Mouse (Mus musculus) hindbrain, postnatal 0 days (tissue): ENCODE measurements around the gene Sh3gl3. TPM values are rescaled to one million over a fixed set of nuclear protein-coding genes. Genes with fewer than 3 reads are reported as not detected.
A peak's percentile ranks its signal among the peaks of the same experiment; 100 is the strongest.

Source experiments
- ATAC-seq: fragments of 200-750 bp; cut with Nextera tagmentation; 2 replicates; pipeline ENCODE4 v1.8.0; 2017; ENCODE audit warnings: mild to moderate bottlenecking, moderate TSS enrichment, moderate library complexity
- DNase-seq: peaks from one replicate; pipeline ENCODE4 v3.0.0-alpha.2; 2015; ENCODE audit warnings: low spot score
- H3K27ac ChIP-seq: fragments of 300-500 bp; sonication (generic); 2 replicates; pipeline ENCODE4 v1.5.1; 2014; ENCODE audit warnings: mild to moderate bottlenecking
- H3K27me3 ChIP-seq: fragments of 300-500 bp; sonication (generic); 2 replicates; pipeline ENCODE4 v1.6.1; 2014; ENCODE audit warnings: low read length, mixed read lengths; ENCODE audit not compliant: insufficient read depth
- H3K36me3 ChIP-seq: fragments of 300-500 bp; sonication (generic); 2 replicates; pipeline ENCODE4 v1.6.1; 2014; ENCODE audit warnings: low read length, mixed read lengths; ENCODE audit not compliant: insufficient read depth
- H3K4me1 ChIP-seq: fragments of 300-500 bp; sonication (generic); 2 replicates; pipeline ENCODE4 v1.6.1; 2014; ENCODE audit warnings: antibody characterized with exemption, low read length, mixed read lengths; ENCODE audit not compliant: insufficient read depth
- H3K4me2 ChIP-seq: fragments of 300-500 bp; sonication (generic); 2 replicates; pipeline ENCODE4 v1.6.1; 2014; ENCODE audit warnings: low read depth, mild to moderate bottlenecking, low read length, moderate library complexity, mixed read lengths
- H3K4me3 ChIP-seq: fragments of 300-500 bp; sonication (generic); 2 replicates; pipeline ENCODE4 v1.5.1; 2014; ENCODE audit warnings: low read length
- H3K9ac ChIP-seq: fragments of 300-500 bp; sonication (generic); replicated peaks from 2 replicates; pipeline ENCODE4 v1.6.1; 2014; ENCODE audit warnings: mild to moderate bottlenecking, low read length, moderate library complexity, mixed read lengths
- H3K9me3 ChIP-seq: fragments of 300-500 bp; sonication (generic); 2 replicates; pipeline ENCODE4 v1.6.1; 2016; ENCODE audit warnings: low read length, mixed read lengths
- CTCF ChIP-seq: IDR thresholded peaks from 2 replicates; pipeline ENCODE4 v1.5.1; 2016; ENCODE audit warnings: antibody characterized with exemption, control low read depth, low read depth
- WGBS: fragments of 180-500 bp; shearing (Covaris S2); extraction: QIAGEN DNeasy Blood & Tissue Kit; methylation state at CpG from one replicate; pipeline ENCODE4 v1.1.7; 2014; 5-methylcytosine and 5-hydroxymethylcytosine counted together
- polyA plus RNA-seq: library from polyadenylated mRNA; unstranded; fragments of >200 nt; fragmentation: Nextera tagmentation; extraction: Ambion mirVana; gene quantifications from 2 replicates; pipeline ENCODE4 v1.2.1, GENCODE M21; 2015
- total RNA-seq: library from RNA; depleted of rRNA; stranded (reverse); fragments of >200 nt; gene quantifications from 2 replicates; pipeline ENCODE4 v1.2.3, GENCODE M21; 2014

The Sh3gl3 gene
- total and polyA plus RNA-seq, 2 experiments from 2014 or later, result 35.8 to 77.5 TPM

GRCm38 (mm10) chr7:82282011-82282410, 108.4 kb downstream of the Sh3gl3 start:
- Histone ChIP-seq H3K4me1 (no peaks in the 10 kb centered on the region), H3K9me3 (no peaks in the 10 kb centered on the region), H3K9ac (no peak overlapping the region), H3K27me3 (no peaks in the 10 kb centered on the region), H3K36me3 (no peaks in the 10 kb centered on the region), H3K4me2 (no peak overlapping the region), H3K27ac (no peak overlapping the region), H3K4me3 (no peak overlapping the region)
- ATAC-seq, result no peak
- TF ChIP-seq CTCF, result no peak
- no peak for DNase-seq
- 81% methylated on average over 8 of the region's 8 CpGs for WGBS

DNA sequence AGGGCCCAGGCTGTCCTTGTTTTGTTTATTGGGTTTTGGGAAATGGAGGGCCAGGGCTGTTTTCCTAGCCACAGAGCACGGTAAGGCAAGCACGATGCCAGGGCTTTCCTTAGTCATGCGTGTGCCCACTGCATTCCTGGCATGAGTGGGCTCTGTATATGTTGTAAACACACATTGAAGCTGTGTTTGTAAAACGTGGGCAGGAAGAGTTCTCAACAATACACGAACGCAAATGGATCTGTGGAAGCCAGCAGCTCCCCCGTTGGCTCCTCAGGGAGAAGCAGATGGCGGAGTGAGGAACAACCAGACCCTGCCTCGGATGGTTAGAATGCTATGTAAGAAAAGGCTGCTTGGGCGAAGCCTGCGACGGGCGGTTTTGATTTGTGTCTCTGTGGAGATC, 108.8 kb downstream of the Sh3gl3 start:
- ATAC-seq (no peak), DNase-seq (no peak)
- no peaks in the 10 kb centered on the region for H3K36me3 ChIP-seq
- H3K9me3 ChIP-seq, result no peaks in the 10 kb centered on the region
- TF ChIP-seq CTCF, result no peak
- WGBS, result 69% methylated on average over 13 of the region's 13 CpGs
- H3K27me3 ChIP-seq, result no peaks in the 10 kb centered on the region
- no peak overlapping the region for H3K4me2 ChIP-seq
- no peak overlapping the region for H3K27ac ChIP-seq
- H3K4me3 ChIP-seq, result no peak overlapping the region
- H3K4me1 ChIP-seq, result no peaks in the 10 kb centered on the region
- H3K9ac ChIP-seq, result no peak overlapping the region

GRCm38 (mm10) chr7:82287242-82287641, 113.6 kb downstream of the Sh3gl3 start:
- H3K4me1 ChIP-seq, result no peaks in the 10 kb centered on the region
- ATAC-seq (no peak), DNase-seq (no peak)
- no peaks in the 10 kb centered on the region for H3K9me3 ChIP-seq
- H3K27ac ChIP-seq, result no peak overlapping the region
- no peak overlapping the region for H3K4me2 ChIP-seq
- TF ChIP-seq CTCF, result peak; percentile 35; the same call in 1 of the 2 replicates
- H3K27me3 ChIP-seq, result no peaks in the 10 kb centered on the region
- H3K4me3 ChIP-seq, result no peak overlapping the region
- WGBS, result 94% methylated on average over 2 of the region's 2 CpGs
- no peak overlapping the region for H3K9ac ChIP-seq
- no peaks in the 10 kb centered on the region for H3K36me3 ChIP-seq

GRCm38 (mm10) chr7:82293441-82293840, 119.8 kb downstream of the Sh3gl3 start:
- Histone ChIP-seq H3K4me1 (peaks cover 4% of the 10 kb centered on the region; the same call in 1 of the 2 replicates), H3K36me3 (no peaks in the 10 kb centered on the region)
- ATAC-seq, result no peak

GRCm38 (mm10) chr7:82294083-82294482, 120.4 kb downstream of the Sh3gl3 start:
- peaks cover 4% of the 10 kb centered on the region; the same call in 1 of the 2 replicates for H3K4me1 ChIP-seq
- H3K36me3 ChIP-seq, result no peaks in the 10 kb centered on the region
- DNase-seq, result peak; percentile 49
- ATAC-seq, result peak; percentile 62; the same call in 1 of the 2 replicates
- WGBS, result 41% methylated on average over 10 of the region's 10 CpGs
- no peaks in the 10 kb centered on the region for H3K9me3 ChIP-seq
- peak overlapping the region; percentile 23; the same call in 1 of the 2 replicates for H3K4me2 ChIP-seq
- no peak overlapping the region for H3K9ac ChIP-seq
- H3K4me3 ChIP-seq, result no peak overlapping the region
- H3K27me3 ChIP-seq, result no peaks in the 10 kb centered on the region
- H3K27ac ChIP-seq, result peak overlapping the region; percentile 20; the same call in 1 of the 2 replicates
- no peak for TF ChIP-seq CTCF

More at GRCm38 (mm10) chr7:82293441-82293840, 119.8 kb downstream of the Sh3gl3 start:
- no peak overlapping the region for H3K27ac ChIP-seq
- no peaks in the 10 kb centered on the region for H3K27me3 ChIP-seq
- TF ChIP-seq CTCF, result no peak
- H3K9ac ChIP-seq, result no peak overlapping the region
- DNase-seq, result peak; percentile 58
- no peaks in the 10 kb centered on the region for H3K9me3 ChIP-seq
- H3K4me2 ChIP-seq, result peak overlapping the region; percentile 23; the same call in 1 of the 2 replicates
- WGBS, result 60% methylated on average over 7 of the region's 7 CpGs
- H3K4me3 ChIP-seq, result no peak overlapping the region

- ATAC-seq (no peak), DNase-seq (no peak)
- H3K27me3 ChIP-seq, result no peaks in the 10 kb centered on the region
- H3K9me3 ChIP-seq, result no peaks in the 10 kb centered on the region
- no peak overlapping the region for H3K4me2 ChIP-seq
- H3K9ac ChIP-seq, result no peak overlapping the region
- WGBS, result 39% methylated on average over 2 of the region's 2 CpGs
- no peaks in the 10 kb centered on the region for H3K36me3 ChIP-seq
- H3K27ac ChIP-seq, result peak overlapping the region; percentile 48; the same call in 1 of the 2 replicates
- TF ChIP-seq CTCF, result no peak
- H3K4me3 ChIP-seq, result no peak overlapping the region
- H3K4me1 ChIP-seq, result peaks cover 4% of the 10 kb centered on the region; the same call in 1 of the 2 replicates
Observed at GRCm38 (mm10) chr7:82294611-82295010, 121.0 kb downstream of the Sh3gl3 start.

- TF ChIP-seq CTCF, result no peak
- no peak overlapping the region for H3K27ac ChIP-seq
- no peak for ATAC-seq
- H3K4me3 ChIP-seq, result no peak overlapping the region
- H3K9me3 ChIP-seq, result no peaks in the 10 kb centered on the region
- H3K36me3 ChIP-seq, result no peaks in the 10 kb centered on the region
- peak; percentile 13 for DNase-seq
- no peak overlapping the region for H3K4me2 ChIP-seq
- no peak overlapping the region for H3K9ac ChIP-seq
- WGBS, result 52% methylated on average over 4 of the region's 4 CpGs
- no peaks in the 10 kb centered on the region for H3K27me3 ChIP-seq
- no peaks in the 10 kb centered on the region for H3K4me1 ChIP-seq
Observed at GRCm38 (mm10) chr7:82308398-82308797, 134.8 kb downstream of the Sh3gl3 start.
